In the genomic region with DNA sequence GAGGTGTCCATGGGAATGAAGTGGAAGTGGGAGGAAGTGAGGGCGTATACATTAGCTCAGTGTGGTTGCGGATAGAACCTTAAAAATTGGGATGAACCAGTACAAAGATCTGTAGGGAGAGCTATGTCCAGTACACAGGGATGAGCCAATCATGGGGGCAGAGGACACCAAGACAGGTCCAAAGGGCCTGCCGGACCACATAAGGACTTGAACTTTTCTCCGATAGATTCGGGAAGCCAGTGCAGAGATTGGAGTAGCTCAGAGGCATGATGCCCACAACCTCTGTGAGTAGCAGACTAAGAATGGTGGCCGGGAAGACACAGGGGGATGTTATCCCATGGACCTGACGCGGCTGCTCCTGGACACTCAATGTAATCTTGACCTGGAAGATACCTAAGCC, we compare ENCODE assay signal across 19 mouse cellular contexts. TPM values are rescaled to one million over a fixed set of nuclear protein-coding genes. Genes with fewer than 3 reads are reported as not detected.
DNase-seq lines count a peak whose midpoint lies in the region; ATAC-seq and TF ChIP-seq lines count a peak whose summit lies in the region.
"Had no signal": no experiment of that assay in that cellular context is flagged by ENCODE, and none has a peak within 500 bp of the region (broad histone marks: within the 10 kb centered on the region; RNA-seq: fewer than 3 reads in every experiment).

No protein-coding gene starts in this region.

- peak; percentile 5 for DNase-seq in gastrocnemius, adult 2 months
- DNase-seq in gastrocnemius, postnatal 36 days: no peak
- DNase-seq in hindbrain, embryonic 10.5 days (ENCODE audit: low spot score): no peak
- no peak for DNase-seq in hindbrain, postnatal 0 days (ENCODE audit: low spot score)
- DNase-seq in neural tube, embryonic 11.5 days (ENCODE audit: low spot score): no peak
- no peak for DNase-seq in right cerebral cortex, adult 18-20 months
- DNase-seq: adrenal gland, postnatal 10 days; cerebellum, adult 11 months; cerebellum, adult 8-10 months; cerebellum, postnatal 14 days; embryo, embryonic 11 days; forebrain, postnatal 0 days; gastrocnemius, postnatal 25 days; heart, postnatal 14 days had no signal

- intact Hi-C loops in gastrocnemius, adult 2 months (cut with DNase I): no loop called here
- intact Hi-C loops in gastrocnemius, postnatal 36 days (cut with DNase I): no loop called here

- no peak overlapping the region for H3K27ac ChIP-seq in gastrocnemius, adult 2 months
- H3K27ac ChIP-seq in hindbrain, embryonic 10.5 days: peak overlapping the region; percentile 85
- no peak overlapping the region for H3K27ac ChIP-seq in hindbrain, postnatal 0 days
- 0 out of 2 replicates have a peak overlapping the region, but pooled peaks have one; percentile 34 for H3K27ac ChIP-seq in neural tube, embryonic 11.5 days (ENCODE audit: low read depth, low read length)
- H3K27ac ChIP-seq in neural tube, embryonic 15.5 days (replicated peaks): no peak overlapping the region
- H3K27ac ChIP-seq: heart, embryonic 15.5 days; hindbrain, embryonic 14.5 days had no signal

- peaks cover 64% of the 10 kb centered on the region for H3K27me3 ChIP-seq in hindbrain, embryonic 10.5 days (ENCODE audit: insufficient read depth, poor library complexity, severe bottlenecking)
- H3K27me3 ChIP-seq in hindbrain, postnatal 0 days (ENCODE audit: insufficient read depth, low read length): no peaks in the 10 kb centered on the region; the same call in none of the 2 replicates
- no peaks in the 10 kb centered on the region for H3K27me3 ChIP-seq in neural tube, embryonic 11.5 days (ENCODE audit: control insufficient read depth, insufficient read depth, low read length)
- H3K27me3 ChIP-seq in neural tube, embryonic 15.5 days (replicated peaks): peaks cover 20% of the 10 kb centered on the region

- H3K36me3 ChIP-seq in hindbrain, embryonic 10.5 days: no peaks in the 10 kb centered on the region
- H3K36me3 ChIP-seq in hindbrain, postnatal 0 days (ENCODE audit: insufficient read depth, low read length): no peaks in the 10 kb centered on the region
- H3K36me3 ChIP-seq in neural tube, embryonic 11.5 days (ENCODE audit: control insufficient read depth, insufficient read depth, low read length): no peaks in the 10 kb centered on the region
- no peaks in the 10 kb centered on the region for H3K36me3 ChIP-seq in neural tube, embryonic 15.5 days
- H3K36me3 ChIP-seq: embryonic facial prominence, embryonic 12.5 days; forebrain, embryonic 12.5 days; heart, embryonic 15.5 days had no signal

- peaks cover 56% of the 10 kb centered on the region for H3K4me1 ChIP-seq in hindbrain, embryonic 10.5 days (replicated peaks)
- H3K4me1 ChIP-seq in hindbrain, postnatal 0 days (ENCODE audit: insufficient read depth, low read length): peaks cover 10% of the 10 kb centered on the region
- H3K4me1 ChIP-seq in neural tube, embryonic 11.5 days (ENCODE audit: control insufficient read depth, insufficient read depth, low read length): peaks cover 23% of the 10 kb centered on the region
- H3K4me1 ChIP-seq in neural tube, embryonic 15.5 days: peaks cover 26% of the 10 kb centered on the region

- ATAC-seq in hindbrain, postnatal 0 days: no peak
- no peak for ATAC-seq in neural tube, embryonic 11.5 days (ENCODE audit: insufficient read depth, low FRiP score, low TSS enrichment)
- ATAC-seq in neural tube, embryonic 15.5 days (ENCODE audit: low FRiP score): no peak

- no peak overlapping the region for H3K4me2 ChIP-seq in hindbrain, postnatal 0 days (ENCODE audit: low read depth, low read length)
- no peak overlapping the region; the same call in 1 of the 2 replicates for H3K4me2 ChIP-seq in neural tube, embryonic 11.5 days (ENCODE audit: low read depth)
- H3K4me2 ChIP-seq in neural tube, embryonic 15.5 days: no peak overlapping the region
- H3K4me2 ChIP-seq: hindbrain, embryonic 14.5 days had no signal

- WGBS in hindbrain, embryonic 10.5 days: 85% methylated on average over 8 of the region's 8 CpGs
- 94% methylated on average over 8 of the region's 8 CpGs for WGBS in hindbrain, postnatal 0 days
- 90% methylated on average over 8 of the region's 8 CpGs for WGBS in neural tube, embryonic 11.5 days
- WGBS in neural tube, embryonic 15.5 days: 93% methylated on average over 8 of the region's 8 CpGs

- no peak for TF ChIP-seq CTCF in gastrocnemius, adult 2 months (IDR thresholded peaks at IDR 0.05)
- no peak for TF ChIP-seq CTCF in hindbrain, postnatal 0 days (IDR thresholded peaks at IDR 0.05; ENCODE audit: low read depth)

- no peak overlapping the region for H3K9ac ChIP-seq in hindbrain, postnatal 0 days (replicated peaks; ENCODE audit: low read length)
- no peak overlapping the region for H3K9ac ChIP-seq in neural tube, embryonic 11.5 days (ENCODE audit: low read length)
- no peak overlapping the region for H3K9ac ChIP-seq in neural tube, embryonic 15.5 days (replicated peaks)
- H3K9ac ChIP-seq: embryonic facial prominence, embryonic 12.5 days; forebrain, postnatal 0 days; heart, embryonic 15.5 days; hindbrain, embryonic 14.5 days had no signal

- H3K9me3 ChIP-seq in hindbrain, embryonic 10.5 days: peaks cover 14% of the 10 kb centered on the region; the same call in 1 of the 2 replicates
- no peaks in the 10 kb centered on the region for H3K9me3 ChIP-seq in hindbrain, postnatal 0 days (ENCODE audit: low read length)
- no peaks in the 10 kb centered on the region for H3K9me3 ChIP-seq in neural tube, embryonic 11.5 days (ENCODE audit: control insufficient read depth, low read length)
- H3K9me3 ChIP-seq in neural tube, embryonic 15.5 days (replicated peaks): no peaks in the 10 kb centered on the region
- H3K9me3 ChIP-seq: embryonic facial prominence, embryonic 12.5 days; forebrain, embryonic 12.5 days had no signal

- H3K4me3 ChIP-seq in gastrocnemius, adult 2 months: no peak overlapping the region
- no peak overlapping the region for H3K4me3 ChIP-seq in hindbrain, embryonic 10.5 days
- no peak overlapping the region for H3K4me3 ChIP-seq in hindbrain, postnatal 0 days (ENCODE audit: low read length)
- H3K4me3 ChIP-seq in neural tube, embryonic 11.5 days (ENCODE audit: low read depth, low read length): no peak overlapping the region
- no peak overlapping the region for H3K4me3 ChIP-seq in neural tube, embryonic 15.5 days (replicated peaks)
- H3K4me3 ChIP-seq: embryonic facial prominence, embryonic 12.5 days; forebrain, embryonic 12.5 days; heart, embryonic 15.5 days had no signal

RNA-seq across cellular contexts. Expression of gene Tle3, which starts 12.0 kb away (rescaled TPM):
- 10 to 100 TPM in 1 of 2 experiments, 1 to 10 TPM in 1; 4.7 to 12.9 TPM for total RNA-seq in gastrocnemius, adult 2 months (2021)
- 1 to 10 TPM; 6.3 to 7.0 TPM for total RNA-seq in gastrocnemius, postnatal 36 days (2021)
- polyA plus RNA-seq in hindbrain, embryonic 10.5 days (2016; fragmentation: Nextera tagmentation; extraction: Ambion mirVana): 47.4 and 56.0 TPM in 2 replicates
- 74.1 and 81.3 TPM in 2 replicates for total RNA-seq in hindbrain, postnatal 0 days (2014; rRNA removed)
- polyA plus RNA-seq in hindbrain, postnatal 0 days (2015; fragmentation: Nextera tagmentation; extraction: Ambion mirVana): 15.5 and 17.7 TPM in 2 replicates
- 42.4 and 43.6 TPM in 2 replicates for polyA plus RNA-seq in neural tube, embryonic 11.5 days (2014; fragmentation: Nextera tagmentation; extraction: Ambion mirVana)
- 20.5 and 24.2 TPM in 2 replicates for polyA plus RNA-seq in neural tube, embryonic 15.5 days (2015; fragmentation: Nextera tagmentation; extraction: Ambion mirVana)

Comparison
In these comparisons a context has a peak if more than half of its experiments do, and no peak if none do; other contexts are left out.
1. H3K27ac ChIP-seq: peak in hindbrain, embryonic 10.5 days (single experiment) and neural tube, embryonic 11.5 days (single experiment); none in gastrocnemius, adult 2 months (single experiment), hindbrain, postnatal 0 days (single experiment) and neural tube, embryonic 15.5 days (single experiment).